Mouse (Mus musculus) T-helper 17 cell (primary cell): Measurements from ENCODE around the gene Katnal1.

Source experiments
- in situ Hi-C, 2 experiments: fragments of 300-600 bp; cut with MboI, MseI; formaldehyde crosslinking; loops; 1 replicate in 1 of 2; 2 replicates in 1 of 2; pipeline ENCODE4 v1.15.1; 2025; ENCODE audit warnings: high pct_unique_total_duplicates in 2 of 2

Katnal1 gene

GRCm38 (mm10) chr5:148954314-148955060, 25.4 kb upstream of the Katnal1 start:
- in situ Hi-C loops, result loop anchor here in 1 of 2 experiments (5.0 kb wide), 1 partner anchor 142 kb away; no protein-coding TSS in a partner anchor

- in situ Hi-C loops, result loop anchor here in 1 of 2 experiments (5.0 kb wide), 1 partner anchor 141 kb away; no protein-coding TSS in a partner anchor
Measured at GRCm38 (mm10) chr5:148953098-148953497, 24.0 kb upstream of the Katnal1 start.

GRCm38 (mm10) chr5:148952419-148952818, 23.3 kb upstream of the Katnal1 start:
- in situ Hi-C loops, result loop anchor here in 1 of 2 experiments (5.0 kb wide), 1 partner anchor 140 kb away; no protein-coding TSS in a partner anchor

- in situ Hi-C loops, result loop anchor here in 1 of 2 experiments (5.0 kb wide), 1 partner anchor 139 kb away; no protein-coding TSS in a partner anchor
Measured at GRCm38 (mm10) chr5:148951360-148951759, 22.2 kb upstream of the Katnal1 start.

- in situ Hi-C loops, result loop anchor here in 1 of 2 experiments (5.0 kb wide), 1 partner anchor 138 kb away; no protein-coding TSS in a partner anchor
Measured at GRCm38 (mm10) chr5:148950064-148950463, 20.9 kb upstream of the Katnal1 start.

GRCm38 (mm10) chr5:148948577-148948976, 19.5 kb upstream of the Katnal1 start:
- in situ Hi-C loops, result loop anchor here in 1 of 2 experiments (5.0 kb wide), 1 partner anchor 51 kb away; no protein-coding TSS in a partner anchor

GRCm38 (mm10) chr5:148947412-148947811, 18.3 kb upstream of the Katnal1 start:
- in situ Hi-C loops, result loop anchor here in 1 of 2 experiments (5.0 kb wide), 1 partner anchor 50 kb away; no protein-coding TSS in a partner anchor

GRCm38 (mm10) chr5:148946787-148947186, 17.7 kb upstream of the Katnal1 start:
- in situ Hi-C loops, result loop anchor here in 1 of 2 experiments (5.0 kb wide), 1 partner anchor 49 kb away; no protein-coding TSS in a partner anchor

- in situ Hi-C loops, result loop anchor here in 1 of 2 experiments (5.0 kb wide), 1 partner anchor 48 kb away; no protein-coding TSS in a partner anchor
Measured at GRCm38 (mm10) chr5:148945735-148946134, 16.6 kb upstream of the Katnal1 start.

- in situ Hi-C loops, result no loop called here
Measured at GRCm38 (mm10) chr5:148944024-148944423, 14.9 kb upstream of the Katnal1 start.

- in situ Hi-C loops, result no loop called here
Measured at GRCm38 (mm10) chr5:148943444-148943843, 14.3 kb upstream of the Katnal1 start.

GRCm38 (mm10) chr5:148942957-148943356, 13.8 kb upstream of the Katnal1 start:
- in situ Hi-C loops, result no loop called here

GRCm38 (mm10) chr5:148942305-148942704, 13.2 kb upstream of the Katnal1 start:
- in situ Hi-C loops, result no loop called here

- in situ Hi-C loops, result no loop called here
Measured at GRCm38 (mm10) chr5:148941867-148942266, 12.7 kb upstream of the Katnal1 start.

GRCm38 (mm10) chr5:148939948-148940382, 10.8 kb upstream of the Katnal1 start:
- in situ Hi-C loops, result no loop called here

- in situ Hi-C loops, result no loop called here
Measured at GRCm38 (mm10) chr5:148936516-148936951, 7.4 kb upstream of the Katnal1 start.

GRCm38 (mm10) chr5:148935871-148936270, 6.8 kb upstream of the Katnal1 start:
- in situ Hi-C loops, result no loop called here

GRCm38 (mm10) chr5:148935071-148935821, 6.1 kb upstream of the Katnal1 start:
- in situ Hi-C loops, result no loop called here

- in situ Hi-C loops, result no loop called here
Measured at GRCm38 (mm10) chr5:148934457-148934856, 5.3 kb upstream of the Katnal1 start.

- in situ Hi-C loops, result no loop called here
Measured at GRCm38 (mm10) chr5:148933767-148934166, 4.6 kb upstream of the Katnal1 start.

- in situ Hi-C loops, result no loop called here
Measured at GRCm38 (mm10) chr5:148931301-148931700, 2.2 kb upstream of the Katnal1 start.
